Mouse (Mus musculus) frontal cortex, adult 2 months (tissue): ENCODE data around the gene Dagla. TPM values are rescaled to one million over a fixed set of nuclear protein-coding genes. Genes with fewer than 3 reads are reported as not detected.

ENCODE experiments used
- DNase-seq, 2 experiments: peaks; one replicate each; pipeline ENCODE4 v3.0.0; 2022; ENCODE audit warnings: low spot score in 1 of 2; ENCODE audit errors: extremely low spot score in 1 of 2
- polyA plus RNA-seq: library from polyadenylated mRNA; depleted of rRNA; stranded (reverse); fragments of >200 nt; gene quantifications from 2 replicates; pipeline ENCODE4 v1.2.3, GENCODE M21; 2012

The Dagla gene
- polyA plus RNA-seq, 1 experiment: 46.8 TPM

- no peak for DNase-seq
These were observed 4.3 kb upstream of the Dagla start for GRCm38 (mm10) chr19:10308990-10309389.

GRCm38 (mm10) chr19:10307941-10308340, 3.3 kb upstream of the Dagla start:
- DNase-seq: peak in 1 of 2 experiments; percentile 56

GRCm38 (mm10) chr19:10307351-10307750, 2.7 kb upstream of the Dagla start:
- DNase-seq: no peak

GRCm38 (mm10) chr19:10306521-10307243, 2.0 kb upstream of the Dagla start:
- no peak for DNase-seq

GRCm38 (mm10) chr19:10305640-10306039, 963 bp upstream of the Dagla start:
- DNase-seq: no peak

- DNase-seq: no peak
These were observed 282 bp downstream of the Dagla start for GRCm38 (mm10) chr19:10304395-10304794.

- DNase-seq: no peak
These were observed 1.8 kb downstream of the Dagla start for GRCm38 (mm10) chr19:10302852-10303251.

- no peak for DNase-seq
These were observed 2.8 kb downstream of the Dagla start for GRCm38 (mm10) chr19:10301866-10302356.

GRCm38 (mm10) chr19:10301263-10301662, 3.4 kb downstream of the Dagla start:
- DNase-seq: no peak

GRCm38 (mm10) chr19:10300809-10301208, 3.9 kb downstream of the Dagla start:
- no peak for DNase-seq

GRCm38 (mm10) chr19:10298268-10298667, 6.4 kb downstream of the Dagla start:
- no peak for DNase-seq

- peak in 1 of 2 experiments; percentile 58 for DNase-seq
These were observed 7.6 kb downstream of the Dagla start for GRCm38 (mm10) chr19:10297041-10297503.

- peak in 1 of 2 experiments; percentile 6 for DNase-seq
These were observed 8.4 kb downstream of the Dagla start for GRCm38 (mm10) chr19:10296306-10296705.

GRCm38 (mm10) chr19:10294631-10295562, 9.8 kb downstream of the Dagla start:
- DNase-seq: no peak

- no peak for DNase-seq
These were observed 10.7 kb downstream of the Dagla start for GRCm38 (mm10) chr19:10293987-10294386.

- DNase-seq: no peak
These were observed 12.7 kb downstream of the Dagla start for GRCm38 (mm10) chr19:10291896-10292490.

- peak in 1 of 2 experiments; percentile 76 for DNase-seq
These were observed 14.3 kb downstream of the Dagla start for GRCm38 (mm10) chr19:10290153-10290945.

- no peak for DNase-seq
These were observed 15.0 kb downstream of the Dagla start for GRCm38 (mm10) chr19:10289609-10290150.

- DNase-seq: peak in 1 of 2 experiments; percentile 67
These were observed 16.3 kb downstream of the Dagla start for GRCm38 (mm10) chr19:10288125-10289040.
